Mouse (Mus musculus) hindbrain, embryonic 14.5 days (tissue): ENCODE measurements around the gene Gm6899. TPM values are rescaled to one million over a fixed set of nuclear protein-coding genes. Genes with fewer than 3 reads are reported as not detected.

Experiments
- ATAC-seq: fragments of 200-750 bp; cut with Nextera tagmentation; 2 replicates; pipeline ENCODE4 v1.8.0; 2017; ENCODE audit warnings: moderate number of reproducible peaks, mild to moderate bottlenecking, moderate TSS enrichment, moderate library complexity; ENCODE audit not compliant: low FRiP score
- DNase-seq: peaks from one replicate; pipeline ENCODE4 v3.0.0-alpha.2; 2015; ENCODE audit warnings: low spot score
- H3K27ac ChIP-seq: fragments of 300-500 bp; sonication (generic); 2 replicates; pipeline ENCODE4 v1.5.1; 2014; ENCODE audit warnings: mild to moderate bottlenecking, moderate library complexity
- H3K27me3 ChIP-seq: fragments of 300-500 bp; sonication (generic); 2 replicates; pipeline ENCODE4 v1.6.1; 2014; ENCODE audit warnings: mild to moderate bottlenecking, low read length, mixed read lengths; ENCODE audit not compliant: control insufficient read depth, insufficient read depth
- H3K36me3 ChIP-seq: fragments of 300-500 bp; sonication (generic); replicated peaks from 2 replicates; pipeline ENCODE4 v1.6.1; 2014; ENCODE audit not compliant: control insufficient read depth, insufficient read depth
- H3K4me1 ChIP-seq: fragments of 300-500 bp; sonication (generic); replicated peaks from 2 replicates; pipeline ENCODE4 v1.6.1; 2014; ENCODE audit warnings: antibody characterized with exemption, low read length, mixed read lengths; ENCODE audit not compliant: control insufficient read depth, insufficient read depth
- H3K4me2 ChIP-seq: fragments of 300-500 bp; sonication (generic); replicated peaks from 2 replicates; pipeline ENCODE4 v1.6.1; 2014; ENCODE audit warnings: mild to moderate bottlenecking, moderate library complexity
- H3K4me3 ChIP-seq: fragments of 300-500 bp; sonication (generic); replicated peaks from 2 replicates; pipeline ENCODE4 v1.5.1; 2014; ENCODE audit warnings: mild to moderate bottlenecking, low read length
- H3K9ac ChIP-seq: fragments of 300-500 bp; sonication (generic); 2 replicates; pipeline ENCODE4 v1.6.1; 2014
- H3K9me3 ChIP-seq: fragments of 300-500 bp; sonication (generic); 2 replicates; pipeline ENCODE4 v1.6.1; 2016; ENCODE audit warnings: low read length; ENCODE audit not compliant: control insufficient read depth
- WGBS: fragments of 180-500 bp; shearing (Covaris S2); extraction: QIAGEN DNeasy Blood & Tissue Kit; methylation state at CpG from one replicate; pipeline ENCODE4 v1.1.7; 2014; 5-methylcytosine and 5-hydroxymethylcytosine counted together
- polyA plus RNA-seq: library from polyadenylated mRNA; unstranded; fragments of >200 nt; fragmentation: Nextera tagmentation; extraction: Ambion mirVana; gene quantifications from 2 replicates; pipeline ENCODE4 v1.2.1, GENCODE M21; 2014

Gene Gm6899
- polyA plus RNA-seq, 1 experiment from 2014 or later = not detected

GRCm38 (mm10) chr11:26597145-26597544 is 4.1 kb downstream of the Gm6899 start:
- H3K4me3 ChIP-seq = no peak overlapping the region
- no peaks in the 10 kb centered on the region for H3K9me3 ChIP-seq
- 0 out of 2 replicates have a peak, but pooled peaks cover 3% of the 10 kb centered on the region for H3K4me1 ChIP-seq
- 83% methylated on average over 6 of the region's 6 CpGs for WGBS
- H3K27me3 ChIP-seq = no peaks in the 10 kb centered on the region
- DNase-seq = no peak
- no peak overlapping the region for H3K4me2 ChIP-seq
- H3K36me3 ChIP-seq = no peaks in the 10 kb centered on the region
- ATAC-seq = no peak
- no peak overlapping the region for H3K27ac ChIP-seq
- no peak overlapping the region for H3K9ac ChIP-seq

GRCm38 (mm10) chr11:26597761-26598160 is 4.7 kb downstream of the Gm6899 start:
- no peaks in the 10 kb centered on the region for H3K36me3 ChIP-seq
- H3K27me3 ChIP-seq = no peaks in the 10 kb centered on the region
- WGBS = 90% methylated on average over 6 of the region's 6 CpGs
- H3K9ac ChIP-seq = no peak overlapping the region
- no peaks in the 10 kb centered on the region for H3K4me1 ChIP-seq
- no peak for ATAC-seq
- H3K4me2 ChIP-seq = no peak overlapping the region
- H3K9me3 ChIP-seq = no peaks in the 10 kb centered on the region
- no peak for DNase-seq
- H3K27ac ChIP-seq = no peak overlapping the region
- no peak overlapping the region for H3K4me3 ChIP-seq

DNA sequence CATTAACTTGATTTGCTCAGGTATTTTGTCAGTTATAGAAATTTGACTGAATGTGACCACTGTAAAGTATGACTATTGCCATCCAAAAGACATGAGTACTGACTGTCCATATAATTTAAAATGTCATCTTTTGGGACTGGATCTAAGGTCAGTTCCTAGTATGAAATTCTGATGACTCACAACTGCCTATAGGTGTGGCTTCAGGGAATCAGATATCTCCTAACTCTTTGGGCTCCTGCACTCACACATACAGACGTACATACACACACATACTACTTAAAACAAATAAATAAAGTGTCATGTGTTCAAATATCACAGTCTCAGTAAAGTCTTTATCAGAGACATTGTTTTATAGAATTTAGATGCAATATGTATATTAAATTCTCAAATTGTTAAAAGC is 5.8 kb downstream of the Gm6899 start:
- no peak overlapping the region for H3K9ac ChIP-seq

DNA sequence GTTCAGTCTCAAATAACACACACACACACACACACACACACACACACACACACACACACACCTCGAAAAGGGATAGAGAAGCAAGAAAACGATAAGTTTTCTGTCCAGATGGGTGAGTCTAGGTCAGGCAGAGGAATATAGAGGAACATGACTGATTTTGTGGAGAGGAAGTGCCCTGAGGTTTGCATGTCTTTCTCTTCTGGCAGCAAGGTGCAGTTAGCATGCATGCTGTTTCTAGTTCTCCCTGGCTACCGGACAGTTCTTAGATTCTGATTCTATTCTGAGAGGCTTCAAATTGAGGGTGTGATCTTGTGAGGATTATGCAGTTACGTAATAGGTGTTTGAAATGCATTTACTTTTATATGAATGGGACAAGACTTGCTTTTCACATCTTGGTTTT is 7.7 kb downstream of the Gm6899 start:
- no peak overlapping the region for H3K9ac ChIP-seq
- H3K4me1 ChIP-seq = no peaks in the 10 kb centered on the region
- no peaks in the 10 kb centered on the region for H3K27me3 ChIP-seq
- H3K36me3 ChIP-seq = no peaks in the 10 kb centered on the region
- 91% methylated on average over 4 of the region's 4 CpGs for WGBS
- no peak overlapping the region for H3K27ac ChIP-seq
- no peak for ATAC-seq
- H3K4me3 ChIP-seq = no peak overlapping the region
- DNase-seq = no peak
- no peaks in the 10 kb centered on the region for H3K9me3 ChIP-seq
- H3K4me2 ChIP-seq = no peak overlapping the region

More for the DNA sequence above, 5.8 kb downstream of the Gm6899 start:
- Histone ChIP-seq H3K27ac (no peak overlapping the region), H3K4me2 (no peak overlapping the region), H3K4me3 (no peak overlapping the region), H3K4me1 (no peaks in the 10 kb centered on the region), H3K9me3 (no peaks in the 10 kb centered on the region), H3K27me3 (no peaks in the 10 kb centered on the region), H3K36me3 (no peaks in the 10 kb centered on the region)
- 88% methylated on average over 1 of the region's 1 CpGs for WGBS
- no peak for ATAC-seq
- no peak for DNase-seq

DNA sequence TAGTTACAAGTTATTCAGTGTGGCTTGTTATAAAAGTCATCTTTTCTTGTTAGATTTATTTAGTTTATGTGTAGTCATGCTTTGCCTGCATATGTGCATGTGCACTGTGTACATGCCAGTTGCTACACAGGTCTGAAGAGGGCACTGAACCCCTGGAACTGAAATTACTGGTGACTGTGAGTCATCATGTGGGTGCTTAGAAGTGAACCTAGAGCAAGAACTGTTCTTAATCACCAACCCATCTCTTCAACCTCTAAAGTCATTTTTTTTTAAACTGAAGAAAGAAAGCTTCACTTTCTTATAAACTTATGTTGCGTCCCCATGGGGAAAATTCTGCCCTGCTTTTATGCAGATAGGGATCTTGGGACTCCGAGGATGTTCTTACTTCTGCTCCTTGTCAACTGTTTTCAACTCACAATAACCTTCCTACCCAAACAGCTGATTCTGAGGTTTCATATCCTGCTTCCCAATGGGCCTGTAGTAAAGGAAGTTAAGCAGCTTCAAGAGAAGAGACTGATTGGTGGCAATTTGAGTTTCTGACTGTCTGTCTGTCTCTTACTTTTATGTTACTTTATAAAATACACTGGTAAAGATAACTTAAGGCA is 8.6 kb downstream of the Gm6899 start:
- no peak for DNase-seq
- Histone ChIP-seq H3K27ac (no peak overlapping the region), H3K9me3 (no peaks in the 10 kb centered on the region)

GRCm38 (mm10) chr11:26604061-26604655 is 11.1 kb downstream of the Gm6899 start:
- H3K27me3 ChIP-seq = no peaks in the 10 kb centered on the region

More for the DNA sequence above, 8.6 kb downstream of the Gm6899 start:
- no peak for ATAC-seq
- Histone ChIP-seq H3K36me3 (no peaks in the 10 kb centered on the region), H3K4me2 (no peak overlapping the region), H3K4me3 (no peak overlapping the region), H3K27me3 (no peaks in the 10 kb centered on the region), H3K9ac (no peak overlapping the region), H3K4me1 (no peaks in the 10 kb centered on the region)
- WGBS = 95% methylated on average over 2 of the region's 2 CpGs

GRCm38 (mm10) chr11:26608795-26609194 is 15.8 kb downstream of the Gm6899 start:
- no peak overlapping the region for H3K4me2 ChIP-seq
- H3K4me1 ChIP-seq = no peaks in the 10 kb centered on the region
- H3K27ac ChIP-seq = no peak overlapping the region
- no peak overlapping the region for H3K4me3 ChIP-seq
- no peaks in the 10 kb centered on the region for H3K36me3 ChIP-seq
- H3K9ac ChIP-seq = no peak overlapping the region
- 77% methylated on average over 10 of the region's 10 CpGs for WGBS
- H3K9me3 ChIP-seq = no peaks in the 10 kb centered on the region
- no peaks in the 10 kb centered on the region for H3K27me3 ChIP-seq
- DNase-seq = no peak
- ATAC-seq = no peak

More at GRCm38 (mm10) chr11:26604061-26604655, 11.1 kb downstream of the Gm6899 start:
- no peak overlapping the region for H3K27ac ChIP-seq
- 92% methylated on average over 1 of the region's 1 CpGs for WGBS
- no peaks in the 10 kb centered on the region for H3K4me1 ChIP-seq
- no peaks in the 10 kb centered on the region for H3K36me3 ChIP-seq
- no peak overlapping the region for H3K9ac ChIP-seq
- no peak for ATAC-seq
- no peak overlapping the region for H3K4me3 ChIP-seq
- H3K9me3 ChIP-seq = no peaks in the 10 kb centered on the region
- no peak for DNase-seq
- H3K4me2 ChIP-seq = no peak overlapping the region

DNA sequence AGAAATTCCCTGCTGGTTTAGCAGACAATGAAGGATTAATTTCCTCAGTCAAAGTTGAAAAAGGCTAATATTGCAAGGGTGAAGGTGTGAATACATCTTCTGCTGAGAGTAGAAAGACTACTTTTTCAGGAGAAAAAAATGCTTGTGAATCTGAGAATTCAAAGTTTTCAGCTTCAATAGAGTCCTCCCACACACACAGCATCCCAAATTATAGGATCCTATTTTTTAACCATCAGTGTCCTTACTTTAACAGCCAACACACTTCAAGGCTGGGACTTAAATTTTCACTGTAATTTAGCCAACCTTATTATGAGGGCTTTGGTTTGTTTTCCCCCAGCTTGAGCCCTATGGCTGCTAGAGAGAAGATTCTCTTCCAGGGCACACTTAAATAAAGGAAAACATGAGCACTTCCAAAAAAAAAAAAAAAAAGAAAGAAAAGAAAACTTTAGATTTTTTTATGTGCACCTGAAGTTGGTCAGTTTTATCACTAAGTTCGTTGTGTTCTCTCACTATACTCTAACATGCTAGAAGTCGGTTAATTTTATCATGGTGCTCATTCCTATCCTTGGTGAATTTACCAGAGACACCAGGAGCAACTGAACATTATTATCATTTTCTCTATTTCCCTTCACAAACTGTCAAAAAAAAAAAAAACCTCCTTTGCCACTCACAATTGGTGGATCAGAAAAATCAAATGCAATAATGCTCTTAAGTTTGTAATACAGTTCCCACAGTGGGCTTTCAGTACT is 25.6 kb downstream of the Gm6899 start:
- Histone ChIP-seq H3K4me3 (no peak overlapping the region), H3K27me3 (no peaks in the 10 kb centered on the region), H3K36me3 (no peaks in the 10 kb centered on the region), H3K4me2 (no peak overlapping the region), H3K9ac (no peak overlapping the region), H3K9me3 (no peaks in the 10 kb centered on the region), H3K4me1 (no peaks in the 10 kb centered on the region), H3K27ac (no peak overlapping the region)
- no peak for ATAC-seq
- DNase-seq = no peak
- WGBS = 91% methylated on average over 2 of the region's 2 CpGs

GRCm38 (mm10) chr11:26622727-26623126 is 29.7 kb downstream of the Gm6899 start:
- Histone ChIP-seq H3K36me3 (no peaks in the 10 kb centered on the region), H3K4me3 (no peak overlapping the region), H3K27ac (no peak overlapping the region), H3K4me1 (no peaks in the 10 kb centered on the region), H3K4me2 (no peak overlapping the region), H3K9me3 (0 out of 2 replicates have a peak, but pooled peaks cover 2% of the 10 kb centered on the region), H3K9ac (no peak overlapping the region), H3K27me3 (no peaks in the 10 kb centered on the region)
- DNase-seq (no peak), ATAC-seq (no peak)
- 85% methylated on average over 5 of the region's 5 CpGs for WGBS
